Mouse (Mus musculus) left cerebral cortex, postnatal 14 days (tissue): Measurements from ENCODE around the gene Znrf3. TPM values are rescaled to one million over a fixed set of nuclear protein-coding genes. Genes with fewer than 3 reads are reported as not detected.

Experiments used
- DNase-seq, 2 experiments: peaks; one replicate each; pipeline ENCODE4 v3.0.0; 2021 to 2022; ENCODE audit warnings: low spot score in 2 of 2, mixed read lengths in 1 of 2
- intact Hi-C: fragments of 180-260 bp; cut with DNase I; formaldehyde crosslinking; loops from one replicate; pipeline ENCODE4 v1.15.1; 2025
- total RNA-seq, 2 experiments: library from RNA; stranded (reverse); gene quantifications; 2 replicates each; pipeline ENCODE4 v1.2.3; 2021

The Znrf3 gene
- total RNA-seq, 2 experiments from 2014 or later, result 22.1 to 23.9 TPM

DNA sequence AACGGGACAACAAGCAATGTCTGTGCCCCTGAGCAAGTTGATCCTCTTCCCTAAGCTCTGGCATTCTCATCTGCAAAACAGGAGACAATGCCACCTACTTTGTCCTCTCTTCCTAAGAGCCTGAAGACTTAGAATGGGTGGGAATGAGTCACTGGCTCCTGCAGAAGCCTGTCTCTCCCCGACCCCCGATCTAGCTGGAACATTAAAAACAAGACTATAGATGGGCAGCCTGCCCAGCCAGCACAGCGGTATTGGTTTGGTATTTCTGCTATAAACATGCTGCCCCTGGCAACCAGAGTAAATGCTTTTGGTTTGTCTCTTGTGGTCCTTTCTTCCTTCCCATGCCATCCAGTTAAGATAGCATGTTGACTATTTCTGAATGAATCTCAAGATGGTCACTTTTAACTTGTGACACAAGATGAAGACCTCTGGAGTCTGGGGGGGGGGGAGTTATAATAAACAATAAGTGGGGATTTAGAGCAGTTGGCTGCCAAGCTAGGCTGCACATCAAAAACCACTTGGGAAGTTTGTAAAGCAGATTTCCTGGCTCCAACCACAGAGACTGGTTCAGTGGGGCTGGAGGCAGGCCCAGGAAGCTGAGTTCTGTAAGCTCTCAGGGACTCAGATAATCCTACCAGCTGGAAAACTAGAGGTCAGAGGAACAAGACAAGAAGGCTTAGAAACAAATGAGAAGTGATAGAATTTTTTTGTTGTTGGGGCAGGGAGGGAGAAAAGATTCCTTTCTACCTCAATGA, 154.6 kb downstream of the Znrf3 start:
- DNase-seq, result peak in 1 of 2 experiments; percentile 24
- intact Hi-C loops, result loop anchor here (1.0 to 5.0 kb wide), 3 partner anchors 162 to 402 kb away; no protein-coding TSS in a partner anchor

DNA sequence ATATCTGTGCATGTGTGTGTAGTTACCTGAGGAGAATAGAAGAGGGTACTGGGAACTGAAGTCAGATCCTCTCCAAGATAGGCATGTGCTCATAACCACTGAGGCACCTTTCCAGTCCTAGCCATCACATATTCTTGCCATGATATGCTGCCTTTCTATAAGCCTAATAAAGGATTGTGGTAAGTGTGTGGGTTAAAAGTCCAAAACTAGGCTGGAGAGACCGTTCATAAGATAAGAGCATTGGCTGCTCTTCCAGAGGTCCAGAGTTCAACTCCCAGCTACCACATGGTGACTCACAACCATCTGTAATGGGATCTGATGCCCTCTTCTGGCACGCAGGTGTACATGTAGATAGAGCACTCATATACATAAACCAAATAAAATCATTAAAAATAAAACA, 160.7 kb downstream of the Znrf3 start:
- DNase-seq, result no peak
- intact Hi-C loops, result no loop called here

DNA sequence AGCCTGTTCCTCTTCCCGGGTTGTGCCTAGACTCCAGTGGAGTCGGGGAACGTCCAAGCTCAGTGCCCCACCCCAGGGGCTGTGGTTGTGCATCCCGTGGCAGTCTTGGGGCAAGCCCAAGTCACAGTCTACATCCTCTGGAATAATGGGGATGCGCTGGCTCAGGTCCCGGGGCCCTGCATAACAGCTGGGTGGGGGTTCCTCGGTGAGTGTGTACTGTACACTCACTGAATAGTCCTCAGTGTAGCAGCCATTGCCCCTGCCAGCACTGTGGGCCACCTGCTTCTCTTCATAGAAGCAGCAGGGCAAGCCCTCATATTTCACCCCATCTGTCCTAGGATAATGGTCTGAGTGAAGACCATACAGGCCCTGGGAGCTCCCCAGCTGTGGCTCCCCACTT, 163.7 kb downstream of the Znrf3 start:
- intact Hi-C loops, result no loop called here

DNA sequence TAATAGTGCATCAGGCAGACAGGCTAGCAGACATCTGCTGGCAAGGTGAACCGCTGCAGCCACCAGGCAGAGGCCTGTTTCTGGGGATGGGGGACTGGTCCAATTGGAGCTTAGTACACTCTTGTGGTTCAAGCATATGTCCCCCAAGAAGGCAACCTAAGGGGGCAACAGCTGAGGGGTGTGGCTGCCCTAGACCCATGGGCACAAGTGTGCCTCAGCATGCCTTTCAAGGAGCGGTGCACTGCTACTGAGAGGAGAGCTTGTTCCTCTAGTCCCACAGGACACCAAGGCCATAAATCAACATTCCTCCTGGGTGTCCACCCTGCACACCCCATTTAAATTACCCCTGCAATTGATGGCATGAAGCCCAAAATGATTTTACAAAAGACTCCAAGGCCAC, 166.2 kb downstream of the Znrf3 start:
- DNase-seq, result no peak

More for the DNA sequence above, 163.7 kb downstream of the Znrf3 start:
- DNase-seq, result peak in 1 of 2 experiments; percentile 39

DNA sequence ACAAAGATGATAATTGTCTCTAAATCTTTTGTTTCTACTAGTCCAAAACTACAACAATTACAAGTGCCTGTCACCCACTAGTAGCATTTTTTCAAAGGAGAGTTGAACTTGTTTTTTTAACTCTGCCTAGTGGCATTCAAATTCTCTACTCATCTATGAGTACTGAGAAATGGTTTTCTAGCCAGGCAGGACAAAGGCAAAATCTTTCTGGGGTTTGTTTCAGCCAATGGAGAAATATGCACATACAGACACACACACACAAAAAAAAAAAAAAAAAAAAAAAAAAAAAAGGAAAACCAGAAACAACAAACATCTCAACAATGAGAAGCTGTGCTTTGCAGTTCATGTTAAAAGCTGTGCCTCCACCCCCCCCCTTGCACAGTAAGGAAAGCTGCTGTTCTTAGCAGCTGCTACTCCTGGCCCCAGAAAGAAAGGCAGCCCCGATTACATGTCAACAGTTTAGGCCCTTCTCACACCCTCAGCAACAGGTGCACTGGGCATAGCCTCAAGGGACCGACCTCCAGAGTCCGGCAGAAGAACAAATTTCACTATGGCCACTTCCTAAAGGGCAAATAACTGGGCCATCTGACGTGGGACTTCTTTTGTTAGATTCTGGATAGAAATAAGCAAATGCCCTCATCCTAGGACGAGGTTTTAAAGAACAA, 167.2 kb downstream of the Znrf3 start:
- intact Hi-C loops, result no loop called here
- DNase-seq, result no peak

More for the DNA sequence above, 166.2 kb downstream of the Znrf3 start:
- intact Hi-C loops, result no loop called here

DNA sequence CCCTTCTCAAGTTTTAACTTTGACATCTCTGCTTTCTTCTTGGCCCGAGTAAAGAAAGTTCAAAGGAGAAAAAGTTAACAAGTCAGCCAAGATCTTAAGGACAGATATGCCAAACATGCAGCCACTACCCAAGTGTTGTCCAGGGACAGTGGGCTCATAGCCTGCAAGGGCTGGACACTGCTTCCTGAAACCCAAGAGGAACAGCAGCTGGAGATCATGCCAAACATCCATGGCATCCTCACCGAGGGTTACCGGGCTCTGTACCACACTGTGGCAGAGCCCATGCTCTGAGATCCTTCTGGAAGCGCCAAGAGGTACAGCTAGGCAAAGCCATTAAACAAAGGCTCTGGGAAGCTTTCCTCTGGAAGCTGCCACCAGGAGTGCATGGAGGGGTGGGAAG, 169.4 kb downstream of the Znrf3 start:
- intact Hi-C loops, result no loop called here
- DNase-seq, result no peak

DNA sequence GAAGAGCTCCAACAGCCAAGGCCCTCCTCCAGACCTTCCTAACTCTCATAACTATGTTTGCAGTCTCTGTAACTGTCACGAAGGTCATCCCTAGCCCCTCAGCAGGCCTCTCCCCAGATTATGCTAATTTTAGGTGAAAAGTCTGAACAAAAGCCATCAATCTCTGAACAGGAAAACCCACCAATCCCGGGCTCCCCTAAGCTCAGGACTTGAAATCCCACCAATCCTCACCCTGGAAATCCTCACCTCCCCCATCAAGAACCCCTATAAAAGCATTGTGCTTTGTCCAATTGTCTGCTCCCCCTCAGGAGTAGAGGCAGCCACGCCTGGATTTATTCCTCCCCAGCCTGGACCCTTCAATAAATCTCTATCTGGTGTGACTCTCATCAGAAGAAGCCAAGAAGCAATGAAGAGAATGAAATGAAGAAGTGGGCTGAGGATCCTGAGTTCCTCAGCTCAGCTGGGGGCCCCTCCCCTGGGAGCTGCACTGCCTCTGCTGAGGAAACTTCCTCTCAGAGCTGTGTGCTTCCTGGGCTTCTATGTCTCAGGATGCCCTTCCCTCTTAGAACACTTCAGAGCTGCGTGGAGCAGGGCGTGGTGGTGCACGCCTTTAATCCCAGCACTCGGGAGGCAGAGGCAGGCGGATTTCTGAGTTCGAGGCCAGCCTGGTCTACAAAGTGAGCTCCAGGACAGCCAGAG, 172.0 kb downstream of the Znrf3 start:
- DNase-seq, result no peak
- intact Hi-C loops, result no loop called here

DNA sequence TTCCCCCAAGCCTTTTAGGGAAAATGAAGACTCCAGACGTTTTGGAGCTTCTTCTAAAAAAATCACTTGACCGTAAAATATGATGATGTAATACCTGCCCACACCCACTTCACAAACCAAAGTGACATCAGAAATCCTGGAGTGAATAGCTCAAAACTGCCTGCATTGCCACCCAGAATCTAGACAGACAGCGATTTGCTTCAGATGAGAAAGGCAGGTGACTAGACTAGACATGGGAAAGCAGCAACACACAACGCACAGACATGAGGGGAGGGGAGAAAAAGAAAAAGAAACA, 172.6 kb downstream of the Znrf3 start:
- intact Hi-C loops, result no loop called here
- DNase-seq, result peak in 1 of 2 experiments; percentile 15

DNA sequence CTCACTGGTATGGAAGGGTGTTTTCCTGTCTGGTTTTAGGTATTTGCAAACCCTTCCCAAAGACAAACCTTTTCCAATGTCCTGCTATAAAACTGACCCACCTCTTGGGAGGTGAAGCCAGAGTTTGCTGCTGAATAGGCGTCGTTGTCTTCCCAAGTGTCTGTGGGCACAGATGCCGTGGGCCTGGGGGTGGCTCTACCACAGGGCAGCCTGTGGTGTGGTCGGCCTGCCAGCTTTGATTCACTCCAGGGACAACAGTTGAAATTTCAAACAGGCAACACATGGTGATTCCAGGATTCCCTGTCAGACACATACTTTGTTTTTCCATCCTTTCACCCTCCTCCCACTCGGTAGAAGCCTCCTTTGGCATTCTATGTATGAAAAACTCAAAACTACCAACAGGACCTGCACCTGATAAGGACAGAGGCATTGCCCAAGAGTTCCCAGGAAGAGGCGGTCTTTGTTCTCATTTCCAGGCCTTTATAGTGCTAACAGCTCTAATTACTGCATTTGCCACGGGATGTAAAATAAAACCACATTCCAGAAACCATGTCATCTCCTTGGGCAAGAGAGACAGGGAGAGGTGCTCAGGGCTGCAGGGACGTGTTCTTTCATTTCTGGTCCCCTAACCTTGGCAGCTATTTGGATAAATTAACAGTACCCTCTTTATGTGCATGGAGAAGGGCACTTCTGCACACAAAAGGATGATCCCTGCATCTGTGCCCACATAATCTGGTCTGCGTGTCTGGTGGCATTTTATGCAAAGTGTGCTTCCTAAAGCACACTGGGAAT, 173.2 kb downstream of the Znrf3 start:
- intact Hi-C loops, result no loop called here
- DNase-seq, result no peak

DNA sequence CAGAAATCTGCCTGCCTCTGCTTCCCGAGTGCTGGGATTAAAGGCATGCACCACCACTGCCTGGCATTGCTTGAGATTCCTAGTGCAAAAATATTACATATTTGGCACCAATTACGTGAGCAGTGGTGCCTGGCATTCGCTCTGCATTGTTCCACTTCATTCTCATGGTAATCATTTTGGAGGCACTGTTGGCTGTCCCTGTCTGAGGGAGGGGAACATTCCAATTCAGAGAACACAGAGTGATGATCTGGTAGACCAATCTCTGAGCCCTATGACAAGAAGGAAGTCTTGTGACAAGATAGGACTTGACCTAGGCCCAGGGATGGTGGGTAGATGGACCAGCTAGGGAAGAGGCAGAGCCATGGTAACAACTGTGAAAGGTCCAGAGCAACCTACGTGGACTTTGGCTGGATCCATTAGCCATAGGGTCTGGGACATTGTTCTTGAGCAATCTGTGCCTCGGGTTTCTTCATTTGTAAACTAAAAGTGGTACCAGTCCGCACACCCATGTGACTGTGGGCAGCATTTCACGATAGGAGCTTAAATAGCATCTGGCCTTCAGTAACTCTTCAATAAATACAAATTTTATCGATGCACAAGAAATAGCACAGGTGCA, 174.7 kb downstream of the Znrf3 start:
- intact Hi-C loops, result loop anchor here (10.0 kb wide), 1 partner anchor 155 kb away; no protein-coding TSS in a partner anchor

DNA sequence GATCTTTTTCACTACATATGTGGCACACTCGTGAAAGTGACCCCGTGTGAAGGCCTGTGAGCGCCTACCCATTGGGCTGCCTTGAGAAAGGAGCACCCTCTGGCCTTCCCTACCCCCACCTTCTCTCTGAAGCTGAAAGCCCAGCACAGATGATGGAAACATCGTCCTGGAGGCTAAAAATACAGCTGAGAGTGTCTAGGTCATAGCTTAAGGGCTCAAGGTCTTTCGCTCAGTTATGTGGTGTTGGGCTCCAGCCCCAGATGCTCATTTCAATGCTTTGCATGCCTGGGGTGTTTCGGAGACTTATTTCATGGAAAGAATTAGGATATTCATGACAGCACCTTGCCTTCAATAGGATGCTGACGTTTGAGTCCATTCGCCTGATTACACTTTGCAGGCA, 178.9 kb downstream of the Znrf3 start:
- intact Hi-C loops, result loop anchor here (10.0 kb wide), 1 partner anchor 151 kb away; no protein-coding TSS in a partner anchor

More for the DNA sequence above, 174.7 kb downstream of the Znrf3 start:
- no peak for DNase-seq

DNA sequence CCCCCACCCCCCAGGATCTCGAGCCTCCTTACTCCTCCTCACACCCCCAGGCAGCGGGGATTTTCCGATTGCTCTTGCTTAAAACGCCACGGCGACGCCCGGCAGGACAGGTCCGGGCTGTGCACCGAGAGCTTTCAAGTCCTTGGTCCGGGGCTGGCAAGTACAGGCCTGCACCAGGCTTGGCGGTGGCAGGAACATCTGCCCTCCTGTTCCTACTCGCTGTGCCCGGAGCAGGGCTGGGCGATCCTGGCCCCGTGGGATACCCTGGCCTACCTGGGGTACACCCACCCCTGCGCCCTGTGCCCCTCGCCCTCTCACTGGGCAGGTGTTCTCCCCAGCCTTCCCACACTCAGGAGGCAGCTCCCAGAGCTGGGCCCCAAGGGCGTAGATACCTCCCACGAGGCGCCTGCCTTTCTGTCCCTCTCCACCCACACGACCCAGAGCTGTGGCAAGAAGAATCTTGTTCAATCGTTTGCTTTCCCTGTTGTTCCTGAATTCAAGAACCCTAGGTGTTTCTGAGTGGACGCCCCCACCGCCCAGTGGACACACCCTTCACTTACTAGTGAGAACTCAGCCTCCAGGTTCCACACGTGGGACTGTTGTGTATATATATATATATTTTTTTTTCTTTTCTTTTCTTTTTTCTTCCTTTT, 181.4 kb downstream of the Znrf3 start:
- intact Hi-C loops, result loop anchor here (5.0 to 10.0 kb wide), 2 partner anchors 81 to 148 kb away; no protein-coding TSS in a partner anchor
- DNase-seq, result no peak

More for the DNA sequence above, 178.9 kb downstream of the Znrf3 start:
- DNase-seq, result no peak

DNA sequence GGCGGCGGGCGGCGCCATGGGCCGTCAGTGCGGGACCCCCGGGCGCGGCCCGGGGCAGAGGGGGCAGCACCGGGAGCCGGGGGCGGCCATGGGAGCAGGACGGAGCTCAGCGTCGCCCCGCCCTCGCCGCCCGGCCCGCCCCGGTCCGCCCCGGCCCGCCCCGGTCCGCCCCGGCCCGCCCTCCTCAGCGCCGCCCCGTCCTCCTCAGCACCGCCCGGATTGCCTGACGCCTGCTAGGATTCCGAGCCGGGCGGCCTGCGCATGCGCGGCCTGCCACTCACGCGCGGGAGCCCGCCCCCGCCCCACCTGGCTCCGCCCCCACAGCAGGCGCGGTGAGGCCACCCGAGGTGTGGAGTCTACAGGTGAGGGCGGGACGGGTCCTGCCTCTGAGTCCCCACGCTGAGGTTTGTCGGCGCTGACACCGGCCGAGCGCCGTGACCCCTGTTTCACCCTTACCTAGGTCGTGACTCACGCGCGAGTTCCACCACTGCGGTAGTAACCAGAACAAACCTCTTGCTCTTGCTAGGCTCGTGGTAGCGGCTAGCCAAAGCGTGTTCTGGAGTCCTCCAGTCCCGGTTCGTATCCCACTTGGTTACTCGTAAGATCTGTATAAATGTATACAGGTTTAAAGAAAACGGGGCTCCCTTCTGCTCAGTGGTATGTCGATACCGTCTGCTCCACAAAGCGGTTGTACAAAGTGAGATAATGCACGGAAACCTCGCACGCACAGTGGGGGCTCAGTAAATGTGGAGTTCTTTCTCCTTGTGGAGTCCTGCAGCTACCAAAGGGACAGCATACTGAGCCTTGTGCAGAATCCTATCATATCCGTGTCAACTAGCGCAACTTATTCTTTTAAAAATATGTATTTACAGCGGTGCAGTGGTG, 182.9 kb downstream of the Znrf3 start, which contains the start of gene Kremen1:
Gene Kremen1, minus strand, starts transcription at position 51 of the 885 bp plus-strand sequence.
- intact Hi-C loops, result loop anchor here (5.0 to 10.0 kb wide), 2 partner anchors 79 to 147 kb away; no protein-coding TSS in a partner anchor
- peak; percentile 92 to 94 for DNase-seq

DNA sequence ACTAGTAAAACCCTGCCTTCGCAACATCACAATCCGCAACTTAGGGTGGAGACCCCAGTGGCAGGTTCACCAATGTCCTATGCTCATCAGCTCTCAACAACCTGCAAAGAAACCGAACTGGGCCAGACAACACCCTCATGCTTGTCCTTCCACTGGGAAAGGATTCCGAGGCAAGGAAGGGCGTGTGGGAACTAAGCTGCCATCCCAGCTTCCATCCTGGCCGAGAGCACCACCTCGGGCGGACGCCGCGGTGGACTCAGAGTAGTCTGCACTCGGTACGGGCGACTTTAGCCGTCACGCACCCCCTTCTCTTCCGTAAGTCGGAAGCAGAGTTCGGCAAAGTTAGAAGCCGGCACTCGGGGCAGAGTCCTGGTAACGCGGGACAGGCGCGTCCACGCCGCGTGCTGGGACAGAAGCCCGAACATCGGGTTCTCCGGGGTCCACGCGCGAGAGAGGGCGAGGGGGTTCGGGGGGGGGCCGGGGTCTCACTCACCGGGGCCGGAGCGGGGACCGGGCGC, 183.6 kb downstream of the Znrf3 start:
- intact Hi-C loops, result loop anchor here (5.0 to 10.0 kb wide), 2 partner anchors 79 to 146 kb away; no protein-coding TSS in a partner anchor
- DNase-seq, result peak in 1 of 2 experiments; percentile 18

DNA sequence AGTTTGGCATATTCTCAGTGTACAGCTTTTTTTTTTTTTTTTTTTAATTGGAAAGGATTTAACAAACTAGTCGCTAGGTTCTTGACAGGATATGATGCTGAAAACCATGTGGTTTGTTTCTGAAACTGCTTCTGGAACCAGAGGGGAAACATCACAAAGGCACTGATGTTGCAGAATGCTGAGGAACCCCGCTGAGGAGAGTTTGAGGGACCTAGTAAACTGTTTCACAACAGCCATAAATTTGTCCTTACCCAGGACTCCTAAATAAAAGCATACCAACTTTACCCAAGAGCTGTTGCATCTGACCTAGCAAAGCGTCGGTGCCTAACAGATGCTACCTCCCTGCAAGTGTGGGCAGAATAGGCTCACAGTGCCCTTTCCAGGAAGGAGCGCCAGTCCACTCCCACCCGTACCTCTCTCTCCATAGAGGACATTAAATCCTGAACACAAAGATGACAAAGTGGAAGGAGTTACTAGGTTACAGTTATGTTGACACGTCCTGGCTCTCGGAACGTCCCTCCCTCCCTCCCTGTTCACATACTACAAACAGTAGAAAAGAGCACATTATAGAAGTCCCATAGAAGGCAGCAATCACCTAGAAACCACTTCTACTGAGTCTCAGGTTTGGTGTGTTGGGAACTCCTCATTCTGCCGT, 184.6 kb downstream of the Znrf3 start:
- intact Hi-C loops, result loop anchor here (5.0 to 10.0 kb wide), 2 partner anchors 78 to 145 kb away; no protein-coding TSS in a partner anchor

DNA sequence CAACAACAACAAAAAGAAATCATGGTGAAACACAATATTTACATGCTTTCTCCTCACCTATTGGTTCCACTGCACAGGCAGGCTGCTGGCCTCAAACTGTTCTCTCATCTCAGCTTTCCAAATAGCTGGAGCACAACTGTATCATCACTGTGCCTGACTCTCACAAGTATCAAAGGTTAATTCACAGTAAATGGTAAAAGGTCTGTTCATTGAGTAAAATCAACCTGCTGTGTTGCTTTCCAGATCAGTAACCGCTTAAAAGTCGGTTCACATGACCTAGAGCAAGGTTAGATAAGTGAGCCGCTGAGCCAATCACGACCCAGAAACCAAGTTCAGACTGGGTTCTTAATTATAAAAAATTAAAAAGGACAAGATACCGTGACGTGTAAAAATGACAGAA, 186.6 kb downstream of the Znrf3 start:
- intact Hi-C loops, result no loop called here

More for the DNA sequence above, 184.6 kb downstream of the Znrf3 start:
- DNase-seq, result no peak

More for the DNA sequence above, 186.6 kb downstream of the Znrf3 start:
- DNase-seq, result no peak
